Mouse (Mus musculus) hindbrain, embryonic 16.5 days (tissue): ENCODE data around the gene Mas1. TPM values are rescaled to one million over a fixed set of nuclear protein-coding genes. Genes with fewer than 3 reads are reported as not detected.

Experiments used
- ATAC-seq: fragments of 200-750 bp; cut with Nextera tagmentation; 2 replicates; pipeline ENCODE4 v1.8.0; 2017; ENCODE audit warnings: moderate TSS enrichment, moderate library complexity
- H3K27ac ChIP-seq: fragments of 300-500 bp; sonication (generic); 2 replicates; pipeline ENCODE4 v1.5.1; 2014; ENCODE audit warnings: low read depth, mild to moderate bottlenecking, control low read depth, low read length, moderate library complexity
- H3K27me3 ChIP-seq: fragments of 300-500 bp; sonication (generic); replicated peaks from 2 replicates; pipeline ENCODE4 v1.6.1; 2014; ENCODE audit warnings: low read length; ENCODE audit not compliant: control insufficient read depth, insufficient read depth
- H3K36me3 ChIP-seq: fragments of 300-500 bp; sonication (generic); 2 replicates; pipeline ENCODE4 v1.6.1; 2014; ENCODE audit warnings: mild to moderate bottlenecking, low read length, moderate library complexity, mixed read lengths; ENCODE audit not compliant: control insufficient read depth, insufficient read depth
- H3K4me1 ChIP-seq: fragments of 300-500 bp; sonication (generic); 2 replicates; pipeline ENCODE4 v1.6.1; 2014; ENCODE audit warnings: low read depth, low read length; ENCODE audit not compliant: control insufficient read depth, insufficient read depth
- H3K4me2 ChIP-seq: fragments of 300-500 bp; sonication (generic); 2 replicates; pipeline ENCODE4 v1.6.1; 2014; ENCODE audit warnings: mild to moderate bottlenecking, low read length, control low read depth, moderate library complexity
- H3K4me3 ChIP-seq: fragments of 300-500 bp; sonication (generic); 2 replicates; pipeline ENCODE4 v1.5.1; 2014; ENCODE audit warnings: mild to moderate bottlenecking, low read length, control low read depth, moderate library complexity
- H3K9ac ChIP-seq: fragments of 300-500 bp; sonication (generic); 2 replicates; pipeline ENCODE4 v1.6.1; 2014; ENCODE audit warnings: low read depth, mild to moderate bottlenecking, control low read depth, low read length, moderate library complexity
- H3K9me3 ChIP-seq: fragments of 300-500 bp; sonication (generic); 2 replicates; pipeline ENCODE4 v1.6.1; 2014; ENCODE audit warnings: mild to moderate bottlenecking, low read length, moderate library complexity; ENCODE audit not compliant: control insufficient read depth
- WGBS: fragments of 180-500 bp; shearing (Covaris S2); extraction: QIAGEN DNeasy Blood & Tissue Kit; methylation state at CpG from one replicate; pipeline ENCODE4 v1.1.7; 2014; 5-methylcytosine and 5-hydroxymethylcytosine counted together
- polyA plus RNA-seq: library from polyadenylated mRNA; unstranded; fragments of >200 nt; fragmentation: Nextera tagmentation; extraction: Ambion mirVana; gene quantifications from 2 replicates; pipeline ENCODE4 v1.2.1, GENCODE M21; 2015

Mas1 gene
- polyA plus RNA-seq, 1 experiment from 2014 or later: 0.18 TPM

DNA sequence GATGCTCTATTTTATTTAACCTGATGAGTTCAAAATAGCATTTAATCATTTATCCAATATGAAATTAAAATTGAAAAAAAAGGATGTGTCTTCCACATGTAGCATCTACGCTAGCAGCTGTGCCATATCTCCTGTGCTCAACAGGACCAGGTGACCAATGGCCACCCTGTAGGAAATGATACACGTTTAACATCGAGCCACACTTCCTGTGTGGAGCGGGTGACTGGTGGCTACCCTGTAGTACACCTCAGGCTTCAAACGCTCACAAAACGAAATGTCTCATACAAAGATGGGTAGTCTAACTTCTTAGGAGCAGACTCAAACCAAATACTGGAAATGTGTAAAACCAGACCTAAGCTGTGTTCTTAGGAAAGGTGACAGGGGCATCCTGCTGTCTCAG, 24.1 kb downstream of the Mas1 start:
- Histone ChIP-seq H3K4me1 (no peaks in the 10 kb centered on the region), H3K9ac (no peak overlapping the region), H3K36me3 (no peaks in the 10 kb centered on the region), H3K4me3 (no peak overlapping the region), H3K27me3 (no peaks in the 10 kb centered on the region), H3K9me3 (no peaks in the 10 kb centered on the region), H3K4me2 (no peak overlapping the region), H3K27ac (no peak overlapping the region)
- WGBS: 90% methylated on average over 6 of the region's 6 CpGs
- ATAC-seq: no peak

DNA sequence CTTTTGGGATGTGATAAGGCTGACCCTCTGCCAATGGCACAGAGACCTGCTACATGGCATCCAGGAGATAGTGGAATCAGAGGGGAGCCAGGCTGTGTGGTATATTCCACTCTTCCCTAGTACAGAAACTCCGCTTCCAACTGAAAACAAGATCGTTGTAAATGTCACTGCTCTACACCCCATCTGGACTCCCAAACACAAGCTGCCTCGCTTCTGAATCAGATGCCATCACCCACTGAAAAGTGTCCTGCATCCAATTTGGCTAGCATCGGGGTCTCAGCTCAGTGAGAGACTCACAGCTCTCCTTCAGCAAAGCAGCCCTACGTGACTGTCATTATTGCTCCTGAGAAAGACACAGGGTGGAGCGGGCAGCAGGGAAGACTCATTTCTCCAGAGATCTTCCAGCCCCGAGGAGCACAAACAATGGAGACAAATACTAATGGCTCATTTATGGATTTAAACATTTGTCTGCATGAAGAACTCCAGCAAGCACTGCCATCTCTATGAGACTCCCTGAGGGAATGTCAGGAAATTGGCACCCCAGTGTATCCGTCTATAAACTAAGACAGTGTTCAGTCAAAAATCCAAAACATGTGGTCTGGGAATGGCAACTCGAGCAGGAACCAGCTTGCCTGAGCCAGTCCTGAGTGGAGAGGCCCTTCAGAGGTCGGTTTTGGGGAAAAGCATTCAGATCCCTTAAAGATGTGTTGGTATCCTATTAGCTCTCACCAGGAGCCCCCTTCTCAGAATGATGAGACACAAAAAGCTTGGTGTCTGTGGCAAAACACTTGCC, 28.3 kb downstream of the Mas1 start:
- no peak for ATAC-seq
- Histone ChIP-seq H3K9ac (no peak overlapping the region), H3K36me3 (no peaks in the 10 kb centered on the region), H3K4me1 (no peaks in the 10 kb centered on the region), H3K27me3 (no peaks in the 10 kb centered on the region), H3K4me3 (no peak overlapping the region), H3K27ac (no peak overlapping the region; the same call in 1 of the 2 replicates), H3K4me2 (no peak overlapping the region), H3K9me3 (no peaks in the 10 kb centered on the region)
- 69% methylated on average over 10 of the region's 10 CpGs for WGBS

DNA sequence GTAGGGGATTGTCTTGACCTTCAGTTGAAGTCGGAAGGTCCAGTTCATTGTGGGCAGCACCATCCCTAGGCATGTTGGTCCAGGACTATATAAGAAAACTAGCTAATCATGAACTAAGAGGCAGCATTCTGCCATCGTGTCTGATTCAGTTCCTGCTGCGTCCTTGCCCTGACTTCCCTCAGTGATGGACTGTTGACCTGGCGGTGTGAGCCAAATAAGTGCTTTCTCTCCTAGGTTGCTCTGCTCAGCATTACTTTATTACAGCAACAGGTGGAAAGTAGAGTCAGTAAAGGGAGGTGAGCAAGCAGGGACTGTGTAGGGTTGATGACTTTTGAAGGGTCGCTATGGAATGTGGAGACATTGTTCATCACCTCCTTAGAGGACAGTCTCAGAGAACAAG, 32.2 kb downstream of the Mas1 start:
- ATAC-seq: no peak

DNA sequence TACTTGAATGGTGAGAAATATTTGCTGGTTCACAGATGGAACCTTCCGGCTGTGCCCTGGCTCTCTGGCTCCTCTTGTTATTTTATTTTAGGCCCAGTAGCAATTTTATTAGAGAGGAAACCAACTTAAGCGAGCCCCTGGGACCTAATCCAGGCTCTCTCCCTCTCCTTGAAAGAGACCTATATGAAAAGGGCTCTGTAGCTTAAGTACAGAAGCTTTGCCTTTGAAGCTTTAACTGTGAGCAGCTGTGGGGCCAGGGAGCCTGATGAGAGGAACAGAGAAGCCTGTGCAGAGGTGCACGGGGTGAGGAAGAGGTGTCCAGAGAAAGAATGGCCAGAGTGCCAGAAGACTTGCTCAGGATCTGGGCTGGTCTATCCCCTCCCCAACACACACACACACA, 33.1 kb downstream of the Mas1 start:
- Histone ChIP-seq H3K27me3 (no peaks in the 10 kb centered on the region), H3K4me1 (no peaks in the 10 kb centered on the region), H3K36me3 (no peaks in the 10 kb centered on the region), H3K27ac (no peak overlapping the region), H3K9ac (no peak overlapping the region), H3K4me3 (no peak overlapping the region), H3K4me2 (no peak overlapping the region), H3K9me3 (no peaks in the 10 kb centered on the region)
- WGBS: 66% methylated on average over 3 of the region's 3 CpGs
- ATAC-seq: no peak

More for the DNA sequence above, 32.2 kb downstream of the Mas1 start:
- Histone ChIP-seq H3K27ac (no peak overlapping the region), H3K9ac (no peak overlapping the region), H3K4me1 (no peaks in the 10 kb centered on the region), H3K4me3 (no peak overlapping the region), H3K27me3 (no peaks in the 10 kb centered on the region), H3K9me3 (no peaks in the 10 kb centered on the region), H3K4me2 (no peak overlapping the region), H3K36me3 (no peaks in the 10 kb centered on the region)
- WGBS: 91% methylated on average over 5 of the region's 5 CpGs

DNA sequence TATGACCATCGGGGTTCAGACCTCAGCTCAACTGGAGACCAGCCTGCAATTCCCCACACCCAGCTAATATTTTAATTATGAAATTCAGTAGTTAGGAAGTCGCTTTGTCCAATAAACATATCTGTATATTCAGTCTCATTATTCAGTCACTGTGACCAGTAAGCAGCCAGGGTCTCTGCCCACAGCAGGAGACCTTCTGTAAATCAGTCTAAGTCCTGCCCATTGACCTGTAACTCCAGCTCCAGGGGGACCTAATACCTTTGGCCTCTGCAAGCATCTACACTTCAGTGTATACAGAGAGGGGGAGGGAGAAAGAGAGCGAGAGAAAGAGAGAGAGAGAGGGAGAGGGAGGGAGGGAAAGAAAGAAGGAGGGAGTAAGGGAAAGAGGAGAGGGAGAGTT, 33.6 kb downstream of the Mas1 start:
- H3K4me3 ChIP-seq: no peak overlapping the region
- H3K27ac ChIP-seq: no peak overlapping the region
- no peaks in the 10 kb centered on the region for H3K27me3 ChIP-seq
- H3K9ac ChIP-seq: no peak overlapping the region
- no peaks in the 10 kb centered on the region for H3K36me3 ChIP-seq
- WGBS: 88% methylated on average over 3 of the region's 3 CpGs
- H3K4me2 ChIP-seq: no peak overlapping the region
- no peak for ATAC-seq
- no peaks in the 10 kb centered on the region for H3K4me1 ChIP-seq
- H3K9me3 ChIP-seq: no peaks in the 10 kb centered on the region

DNA sequence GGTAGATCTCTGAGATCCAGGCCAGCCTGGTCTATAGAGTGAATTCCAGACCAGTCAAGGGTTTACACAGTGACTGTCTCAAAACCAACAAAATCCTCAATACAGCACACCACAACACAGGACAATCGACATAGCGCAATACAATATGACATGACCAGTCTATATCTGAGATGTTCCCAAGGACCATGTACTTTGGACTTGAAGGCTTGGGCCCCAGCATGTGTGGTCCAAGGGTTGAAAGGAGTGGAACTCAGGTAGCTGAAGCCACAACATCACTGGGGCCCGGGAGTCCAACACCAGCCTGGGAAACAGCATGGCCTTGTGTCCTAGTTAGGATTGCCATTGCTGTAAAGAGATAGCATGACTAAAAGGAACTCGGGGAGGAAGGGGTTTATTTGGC, 35.3 kb downstream of the Mas1 start:
- Histone ChIP-seq H3K4me1 (no peaks in the 10 kb centered on the region), H3K36me3 (no peaks in the 10 kb centered on the region), H3K4me3 (no peak overlapping the region), H3K9ac (no peak overlapping the region), H3K9me3 (no peaks in the 10 kb centered on the region), H3K27me3 (no peaks in the 10 kb centered on the region), H3K4me2 (no peak overlapping the region), H3K27ac (no peak overlapping the region)
- WGBS: 96% methylated on average over 4 of the region's 4 CpGs
- no peak for ATAC-seq

DNA sequence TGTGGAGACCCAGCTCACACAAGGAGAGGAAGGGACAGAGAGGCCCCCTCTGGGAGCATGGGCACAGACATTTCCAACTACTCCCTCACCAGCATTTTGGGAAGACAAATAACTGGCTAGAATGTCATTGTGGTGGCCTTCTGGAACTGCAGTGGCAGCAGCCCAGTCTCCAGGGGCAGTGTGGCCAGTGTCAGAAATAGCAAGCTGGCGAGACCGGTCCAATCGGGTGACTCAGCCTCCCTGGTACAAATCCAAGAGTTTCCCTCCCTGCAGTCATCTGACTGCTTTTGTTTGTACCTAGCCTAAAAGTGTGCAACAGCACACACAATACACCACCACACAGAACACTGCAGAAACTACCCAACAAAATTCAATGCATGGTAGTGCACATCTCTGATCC, 35.7 kb downstream of the Mas1 start:
- no peak overlapping the region for H3K27ac ChIP-seq
- H3K4me1 ChIP-seq: no peaks in the 10 kb centered on the region
- no peak for ATAC-seq
- no peak overlapping the region for H3K4me2 ChIP-seq
- H3K36me3 ChIP-seq: no peaks in the 10 kb centered on the region
- 73% methylated on average over 3 of the region's 3 CpGs for WGBS
- no peaks in the 10 kb centered on the region for H3K9me3 ChIP-seq
- H3K27me3 ChIP-seq: no peaks in the 10 kb centered on the region
- H3K4me3 ChIP-seq: no peak overlapping the region
- no peak overlapping the region for H3K9ac ChIP-seq

DNA sequence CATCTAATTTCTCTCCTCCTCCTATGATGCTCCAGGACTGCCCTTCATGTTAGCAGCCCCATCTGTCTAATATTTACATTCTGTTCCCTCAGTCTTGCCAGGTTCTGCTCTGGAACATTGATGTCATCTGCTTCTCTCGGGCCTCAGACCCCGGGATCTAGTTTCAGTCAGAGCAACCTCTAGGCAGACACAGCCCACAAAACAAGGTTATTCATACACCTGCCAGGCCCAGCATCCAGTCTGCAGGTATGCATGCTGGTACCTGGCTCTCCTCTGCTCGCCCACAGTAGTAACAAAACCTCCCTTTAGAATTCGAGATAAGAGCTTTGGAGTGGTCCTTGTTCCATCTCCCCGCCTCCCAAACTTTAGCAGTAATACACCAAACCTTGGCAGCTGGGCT, 37.6 kb downstream of the Mas1 start:
- H3K4me2 ChIP-seq: no peak overlapping the region
- no peak overlapping the region for H3K9ac ChIP-seq
- no peaks in the 10 kb centered on the region for H3K9me3 ChIP-seq
- H3K4me1 ChIP-seq: no peaks in the 10 kb centered on the region
- 76% methylated on average over 5 of the region's 5 CpGs for WGBS
- H3K27me3 ChIP-seq: no peaks in the 10 kb centered on the region
- H3K36me3 ChIP-seq: no peaks in the 10 kb centered on the region
- ATAC-seq: no peak
- no peak overlapping the region for H3K27ac ChIP-seq
- no peak overlapping the region for H3K4me3 ChIP-seq

DNA sequence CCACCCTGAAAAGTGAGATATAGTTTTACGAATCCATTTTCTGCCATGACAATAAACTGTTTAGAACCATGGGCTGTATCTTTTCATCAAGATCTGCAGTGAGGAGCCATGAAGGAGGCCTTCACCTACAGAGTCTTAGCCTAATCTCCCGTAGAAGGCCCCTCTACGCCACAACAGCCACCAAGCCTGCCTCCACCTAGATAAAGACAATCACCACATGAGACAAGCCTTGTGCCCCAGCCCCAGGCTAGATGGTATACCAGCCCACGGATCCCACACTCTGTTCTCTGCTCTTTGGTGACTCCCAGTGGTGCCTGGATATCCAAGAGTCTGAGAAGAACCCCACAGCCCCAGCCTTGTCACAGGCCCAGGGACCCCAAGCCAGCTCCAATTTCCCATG, 52.1 kb downstream of the Mas1 start:
- no peak overlapping the region for H3K4me2 ChIP-seq
- H3K9me3 ChIP-seq: peaks cover 8% of the 10 kb centered on the region; the same call in 1 of the 2 replicates
- no peak overlapping the region for H3K9ac ChIP-seq
- no peak overlapping the region for H3K4me3 ChIP-seq
- H3K4me1 ChIP-seq: no peaks in the 10 kb centered on the region
- no peak overlapping the region for H3K27ac ChIP-seq
- H3K36me3 ChIP-seq: no peaks in the 10 kb centered on the region
- no peaks in the 10 kb centered on the region for H3K27me3 ChIP-seq
- WGBS: 93% methylated on average over 4 of the region's 4 CpGs
- ATAC-seq: no peak
